Mouse (Mus musculus) G1E (cell line): ENCODE data around the gene Trpm5.

Source experiments
- CTCF ChIP-seq: IDR thresholded peaks from 2 replicates; pipeline ENCODE4 v1.5.1; 2012; ENCODE audit warnings: low read depth, low read length, inconsistent platforms, mixed read lengths
- POLR2AphosphoS5 ChIP-seq: IDR thresholded peaks from 2 replicates; pipeline ENCODE4 v1.6.1; 2012; ENCODE audit warnings: low read depth, low read length, inconsistent platforms; ENCODE audit not compliant: insufficient replicate concordance

- no peak for TF ChIP-seq CTCF
- TF ChIP-seq POLR2AphosphoS5, result no peak
Measured at GRCm38 (mm10) chr7:143033581-143033980, 60.9 kb downstream of the Trpm5 start.
